Mouse (Mus musculus) forebrain, embryonic 16.5 days (tissue): ENCODE data around the gene Akr1c13. TPM values are rescaled to one million over a fixed set of nuclear protein-coding genes. Genes with fewer than 3 reads are reported as not detected.
"Not testable (repeated sequence)": the region's sequence is repeated elsewhere in the genome, so short reads cannot be mapped to it uniquely, and the experiment has no call there.

ENCODE experiments used
- ATAC-seq: fragments of 200-750 bp; cut with Nextera tagmentation; 2 replicates; pipeline ENCODE4 v1.8.0; 2017; ENCODE audit warnings: mild to moderate bottlenecking, moderate library complexity
- H3K27ac ChIP-seq: fragments of 300-500 bp; sonication (generic); 2 replicates; pipeline ENCODE4 v1.5.1; 2014; ENCODE audit warnings: low read length, control low read depth
- H3K27me3 ChIP-seq: fragments of 300-500 bp; sonication (generic); replicated peaks from 2 replicates; pipeline ENCODE4 v1.6.1; 2014; ENCODE audit warnings: low read length; ENCODE audit not compliant: control insufficient read depth, insufficient read depth
- H3K36me3 ChIP-seq: fragments of 300-500 bp; sonication (generic); 2 replicates; pipeline ENCODE4 v1.6.1; 2014; ENCODE audit not compliant: control insufficient read depth, insufficient read depth
- H3K4me1 ChIP-seq: fragments of 300-500 bp; sonication (generic); replicated peaks from 2 replicates; pipeline ENCODE4 v1.6.1; 2014; ENCODE audit warnings: low read length; ENCODE audit not compliant: control insufficient read depth, insufficient read depth
- H3K4me2 ChIP-seq: fragments of 300-500 bp; sonication (generic); 2 replicates; pipeline ENCODE4 v1.6.1; 2014; ENCODE audit warnings: mild to moderate bottlenecking, low read length, control low read depth
- H3K4me3 ChIP-seq: fragments of 300-500 bp; sonication (generic); replicated peaks from 2 replicates; pipeline ENCODE4 v1.5.1; 2014; ENCODE audit warnings: mild to moderate bottlenecking, low read length, control low read depth
- H3K9ac ChIP-seq: fragments of 300-500 bp; sonication (generic); replicated peaks from 2 replicates; pipeline ENCODE4 v1.6.1; 2014; ENCODE audit warnings: low read depth, low read length, control low read depth
- H3K9me3 ChIP-seq: fragments of 300-500 bp; sonication (generic); 2 replicates; pipeline ENCODE4 v1.6.1; 2016; ENCODE audit warnings: low read length; ENCODE audit not compliant: control insufficient read depth
- WGBS: fragments of 180-500 bp; shearing (Covaris S2); extraction: QIAGEN DNeasy Blood & Tissue Kit; methylation state at CpG from one replicate; pipeline ENCODE4 v1.1.7; 2014; 5-methylcytosine and 5-hydroxymethylcytosine counted together
- polyA plus RNA-seq: library from polyadenylated mRNA; unstranded; fragments of >200 nt; fragmentation: Nextera tagmentation; extraction: Ambion mirVana; gene quantifications from 2 replicates; pipeline ENCODE4 v1.2.1, GENCODE M21; 2015

The Akr1c13 gene
- polyA plus RNA-seq = 2.6 and 3.1 TPM in 2 replicates

DNA sequence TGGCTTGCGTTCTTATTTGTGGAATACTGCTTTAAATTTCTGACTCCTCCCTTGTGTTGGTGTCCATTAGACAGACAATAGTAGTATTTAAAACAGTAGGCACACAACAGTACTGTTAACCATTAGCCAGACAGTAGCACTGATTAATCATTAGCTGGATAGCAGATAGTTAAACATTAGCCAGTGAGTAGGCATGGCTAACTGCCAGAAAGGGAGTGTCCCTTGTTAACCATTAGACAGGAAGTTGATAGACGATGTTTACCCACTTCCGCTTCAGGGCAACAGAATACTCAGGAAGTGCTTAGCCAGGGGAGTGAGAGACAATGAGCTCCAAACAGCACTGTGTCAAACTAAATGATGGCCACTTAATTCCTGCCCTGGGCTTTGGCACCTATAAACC, at the start of gene Akr1c13:
Gene Akr1c13, plus strand, starts transcription at position 247 of the 400 bp plus-strand sequence.
- H3K27ac ChIP-seq = no peak within 1 kb of the TSS
- H3K4me3 ChIP-seq = no peak within 1 kb of the TSS
- no peaks in the 10 kb centered on the region for H3K4me1 ChIP-seq
- no peaks in the 10 kb centered on the region for H3K36me3 ChIP-seq
- H3K4me2 ChIP-seq = no peak within 1 kb of the TSS
- H3K9ac ChIP-seq = no peak within 1 kb of the TSS
- ATAC-seq = no peak
- H3K9me3 ChIP-seq = no peaks in the 10 kb centered on the region
- no peaks in the 10 kb centered on the region for H3K27me3 ChIP-seq
- WGBS = 46% methylated on average over 3 of the region's 3 CpGs

DNA sequence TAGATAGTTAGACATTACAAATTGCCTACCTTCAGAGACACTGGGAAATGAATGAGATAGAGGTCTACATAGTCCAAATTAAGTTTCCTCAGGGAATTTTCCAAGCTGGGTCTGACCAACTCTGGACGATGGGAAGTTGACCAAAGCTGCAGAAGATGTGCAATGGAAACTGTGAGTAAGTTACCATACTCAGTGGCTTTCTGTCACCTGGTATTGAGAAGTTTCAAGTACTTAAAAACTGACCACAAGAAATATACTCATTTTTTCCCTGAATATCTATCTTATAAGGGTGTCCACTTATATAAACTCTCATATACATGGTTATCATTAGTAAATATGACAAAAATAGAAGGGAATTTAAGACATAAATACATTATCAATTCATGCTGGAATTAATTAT, 46.7 kb upstream of the Akr1c13 start:
- Histone ChIP-seq H3K4me2 (no peak overlapping the region), H3K4me3 (no peak overlapping the region), H3K4me1 (no peaks in the 10 kb centered on the region), H3K9ac (no peak overlapping the region), H3K9me3 (no peaks in the 10 kb centered on the region), H3K36me3 (no peaks in the 10 kb centered on the region), H3K27ac (no peak overlapping the region), H3K27me3 (no peaks in the 10 kb centered on the region)
- 65% methylated on average over 1 of the region's 1 CpGs for WGBS
- ATAC-seq = no peak

DNA sequence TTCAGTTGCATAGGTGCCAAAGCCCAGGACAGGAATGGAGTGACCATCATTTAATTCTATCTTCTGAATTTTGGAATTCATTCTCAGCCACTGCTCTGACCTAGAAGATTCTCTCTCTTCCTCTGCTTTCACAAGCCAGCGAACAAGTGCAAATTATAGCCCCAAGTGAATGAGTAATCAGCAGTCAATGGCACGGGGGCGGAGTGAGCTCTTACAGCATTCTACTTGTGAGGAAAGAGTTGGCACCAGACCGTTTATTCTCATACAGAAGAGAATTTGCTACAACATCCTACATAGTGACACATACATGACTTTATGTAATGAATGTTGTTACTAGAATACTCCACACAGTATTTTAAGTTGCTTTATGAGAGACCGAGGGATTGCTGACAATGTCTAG, 40.4 kb upstream of the Akr1c13 start, which contains the start of gene Akr1c18:
Gene Akr1c18, minus strand, starts transcription at position 137 of the 400 bp plus-strand sequence.
- Histone ChIP-seq H3K9ac (no peak within 1 kb of the TSS), H3K36me3 (no peaks in the 10 kb centered on the region), H3K9me3 (no peaks in the 10 kb centered on the region), H3K4me2 (no peak within 1 kb of the TSS), H3K4me1 (no peaks in the 10 kb centered on the region), H3K4me3 (no peak within 1 kb of the TSS), H3K27me3 (no peaks in the 10 kb centered on the region), H3K27ac (no peak within 1 kb of the TSS)
- 59% methylated on average over 5 of the region's 5 CpGs for WGBS
- no peak for ATAC-seq

DNA sequence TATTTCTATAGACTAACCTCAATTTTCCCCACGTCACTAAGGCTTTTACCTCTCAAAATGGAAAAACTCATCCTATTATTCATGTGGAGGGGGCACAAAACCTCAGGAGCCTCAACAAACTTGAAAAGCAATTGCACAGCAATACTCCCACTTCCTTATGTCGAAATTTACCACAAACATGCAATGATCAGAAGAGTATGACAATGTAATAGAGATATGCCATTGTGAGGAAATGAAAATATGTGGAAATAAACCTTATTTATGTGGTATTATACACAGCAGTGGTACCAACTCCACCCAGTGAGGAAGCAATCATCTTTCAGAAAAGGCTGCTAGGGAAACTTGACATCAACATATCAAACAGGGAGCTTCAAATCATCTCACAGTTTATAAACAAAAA, 38.0 kb upstream of the Akr1c13 start:
- H3K27ac ChIP-seq = no peak overlapping the region
- no peak overlapping the region for H3K4me3 ChIP-seq
- H3K9me3 ChIP-seq = no peaks in the 10 kb centered on the region
- no peaks in the 10 kb centered on the region for H3K36me3 ChIP-seq
- H3K4me1 ChIP-seq = no peaks in the 10 kb centered on the region
- 70% methylated on average over 2 of the region's 2 CpGs for WGBS
- H3K9ac ChIP-seq = no peak overlapping the region
- H3K4me2 ChIP-seq = no peak overlapping the region
- no peaks in the 10 kb centered on the region for H3K27me3 ChIP-seq
- no peak for ATAC-seq

DNA sequence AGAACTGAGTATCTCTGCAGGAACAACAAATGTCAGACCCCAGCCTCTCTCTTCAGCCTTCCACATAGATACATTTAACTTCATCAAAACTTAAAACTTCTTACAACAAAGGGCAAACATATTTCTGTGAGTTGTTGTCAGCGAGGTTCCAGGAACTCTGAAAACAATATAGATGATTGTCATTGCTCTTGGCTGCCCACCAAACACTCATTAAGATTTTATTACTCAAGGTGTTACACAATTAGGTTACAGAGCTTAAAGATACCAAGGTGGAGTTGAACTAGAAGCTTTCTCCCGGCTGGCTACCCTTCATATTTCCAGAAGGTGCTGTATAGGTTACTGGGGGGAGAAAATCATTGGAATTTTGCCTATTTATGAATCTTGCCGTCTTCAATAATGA, 37.4 kb upstream of the Akr1c13 start:
- 75% methylated on average over 3 of the region's 3 CpGs for WGBS
- no peak overlapping the region for H3K4me2 ChIP-seq
- no peak overlapping the region for H3K4me3 ChIP-seq
- H3K36me3 ChIP-seq = no peaks in the 10 kb centered on the region
- H3K9me3 ChIP-seq = no peaks in the 10 kb centered on the region
- H3K27me3 ChIP-seq = no peaks in the 10 kb centered on the region
- no peak for ATAC-seq
- H3K9ac ChIP-seq = no peak overlapping the region
- H3K27ac ChIP-seq = no peak overlapping the region
- no peaks in the 10 kb centered on the region for H3K4me1 ChIP-seq

DNA sequence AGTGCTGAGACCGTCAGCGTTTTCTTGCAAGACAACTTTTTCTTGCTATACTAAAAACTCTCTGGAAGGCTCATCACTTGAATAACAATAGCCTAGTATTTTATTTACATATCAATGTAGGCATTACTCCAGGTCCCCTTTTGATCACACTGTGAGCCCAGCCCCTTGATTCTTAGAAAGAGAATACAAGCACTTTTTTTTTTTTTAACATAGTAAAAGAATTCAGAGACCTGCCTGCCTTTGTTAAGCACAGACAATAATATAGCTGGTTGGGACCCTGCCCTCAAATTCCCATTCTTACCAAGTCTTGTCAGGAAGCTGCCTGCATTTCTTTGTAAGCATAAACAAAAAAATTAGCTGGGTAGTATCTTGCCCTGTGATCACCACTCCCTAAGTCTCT, 35.7 kb upstream of the Akr1c13 start:
- 52% methylated on average over 2 of the region's 2 CpGs for WGBS
- H3K4me2 ChIP-seq = no peak overlapping the region
- no peak overlapping the region for H3K4me3 ChIP-seq
- no peaks in the 10 kb centered on the region for H3K36me3 ChIP-seq
- H3K9me3 ChIP-seq = no peaks in the 10 kb centered on the region
- ATAC-seq = no peak
- H3K4me1 ChIP-seq = no peaks in the 10 kb centered on the region
- H3K27me3 ChIP-seq = no peaks in the 10 kb centered on the region
- no peak overlapping the region for H3K9ac ChIP-seq
- no peak overlapping the region for H3K27ac ChIP-seq

DNA sequence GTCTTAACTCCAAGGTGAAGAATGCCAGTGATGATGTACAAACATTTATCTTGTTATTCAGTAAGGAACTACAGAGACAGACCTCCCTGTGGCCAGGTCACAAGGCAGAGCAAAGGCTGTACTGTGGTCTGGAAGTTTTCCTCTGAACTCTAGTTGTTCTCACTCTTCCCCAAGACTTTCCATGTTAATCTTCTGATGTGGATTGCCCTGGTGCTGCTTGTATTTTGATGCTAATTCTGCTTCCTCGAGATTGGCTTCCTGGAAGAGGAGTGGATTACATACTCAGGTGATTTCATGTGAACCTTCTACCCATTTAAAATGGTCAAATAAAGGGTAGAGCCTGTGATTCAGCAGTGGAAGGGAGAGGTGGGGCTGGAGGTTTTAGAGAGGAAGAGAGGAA, 22.9 kb upstream of the Akr1c13 start:
- 49% methylated on average over 1 of the region's 1 CpGs for WGBS
- no peak overlapping the region for H3K27ac ChIP-seq
- no peak for ATAC-seq

DNA sequence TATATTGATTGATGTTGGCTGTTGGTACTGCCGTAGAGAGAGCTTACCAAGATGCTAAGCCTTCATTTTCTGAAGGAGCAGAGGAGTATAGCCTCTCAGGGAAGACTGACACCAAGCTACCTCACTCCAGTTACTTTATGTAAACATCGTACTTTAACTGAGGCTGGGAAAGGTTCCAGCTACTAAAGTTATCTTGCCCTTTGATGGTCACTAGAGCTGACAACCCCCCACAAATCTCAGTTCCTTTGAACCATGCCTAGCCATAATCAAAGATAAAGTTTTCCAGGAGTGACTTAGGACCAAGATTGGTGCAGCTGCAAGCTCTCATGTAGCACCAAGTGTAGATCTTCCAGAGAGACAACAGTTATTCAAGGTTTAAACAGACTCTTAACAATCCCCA, 18.0 kb upstream of the Akr1c13 start:
- Histone ChIP-seq H3K27me3 (no peaks in the 10 kb centered on the region), H3K9me3 (no peaks in the 10 kb centered on the region), H3K27ac (no peak overlapping the region), H3K4me1 (no peaks in the 10 kb centered on the region), H3K36me3 (no peaks in the 10 kb centered on the region), H3K9ac (no peak overlapping the region), H3K4me3 (no peak overlapping the region), H3K4me2 (no peak overlapping the region)
- no peak for ATAC-seq
- WGBS = 82% methylated on average over 2 of the region's 2 CpGs

More for the DNA sequence above, 22.9 kb upstream of the Akr1c13 start:
- Histone ChIP-seq H3K9me3 (no peaks in the 10 kb centered on the region), H3K4me1 (no peaks in the 10 kb centered on the region), H3K9ac (no peak overlapping the region), H3K4me3 (no peak overlapping the region), H3K4me2 (no peak overlapping the region), H3K27me3 (no peaks in the 10 kb centered on the region), H3K36me3 (no peaks in the 10 kb centered on the region)

DNA sequence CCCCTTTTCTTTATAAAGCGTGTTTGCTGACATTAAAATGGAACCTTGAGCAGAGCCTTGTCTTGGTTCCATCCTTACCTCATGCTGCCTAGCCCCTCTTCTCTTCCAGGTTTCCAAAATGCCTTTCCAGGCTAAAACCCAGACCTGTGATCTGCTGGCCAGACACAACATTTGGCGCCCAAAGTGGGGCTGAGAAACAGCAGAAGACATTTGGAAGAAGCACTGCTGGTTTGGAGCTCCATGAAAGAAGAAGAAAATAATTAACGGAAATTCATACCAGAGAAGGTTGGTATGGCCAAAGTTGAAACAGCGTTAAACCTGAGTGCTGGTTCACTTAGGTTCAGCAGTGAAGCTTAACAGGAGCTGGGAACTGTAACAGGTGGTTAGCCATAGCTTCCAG, 9.6 kb upstream of the Akr1c13 start:
- not testable (repeated sequence) for H3K4me3 ChIP-seq, H3K4me2 ChIP-seq, ATAC-seq, H3K9me3 ChIP-seq, H3K27ac ChIP-seq, H3K4me1 ChIP-seq, H3K27me3 ChIP-seq, H3K9ac ChIP-seq, H3K36me3 ChIP-seq
- WGBS = 93% methylated on average over 4 of the region's 4 CpGs

DNA sequence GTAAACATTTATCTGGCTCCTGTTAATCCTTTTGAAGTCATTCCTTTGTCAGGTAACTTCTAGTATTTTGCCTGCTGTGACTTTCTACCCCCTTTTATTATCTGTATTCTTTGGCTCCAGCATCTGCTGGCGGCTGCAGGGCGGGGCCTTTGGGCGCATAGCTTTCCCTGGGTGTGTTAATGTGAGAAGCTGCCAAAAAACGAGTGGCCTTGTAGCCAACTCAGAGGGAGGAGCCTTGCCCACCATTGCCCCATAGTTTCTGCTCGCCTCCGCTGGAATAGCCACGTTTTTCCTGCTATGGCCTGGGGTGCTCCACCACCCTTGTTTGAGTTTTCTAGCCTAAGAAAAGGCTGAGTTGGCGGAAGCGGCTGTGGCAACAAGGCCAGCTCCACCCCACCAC, 7.8 kb upstream of the Akr1c13 start:
- no peak overlapping the region for H3K4me3 ChIP-seq
- no peak overlapping the region for H3K27ac ChIP-seq
- 70% methylated on average over 9 of the region's 9 CpGs for WGBS
- H3K9me3 ChIP-seq = no peaks in the 10 kb centered on the region
- no peak overlapping the region for H3K9ac ChIP-seq
- no peaks in the 10 kb centered on the region for H3K27me3 ChIP-seq
- no peaks in the 10 kb centered on the region for H3K36me3 ChIP-seq
- H3K4me1 ChIP-seq = no peaks in the 10 kb centered on the region
- no peak overlapping the region for H3K4me2 ChIP-seq
- no peak for ATAC-seq
